Mouse (Mus musculus): Measurements from ENCODE around the gene Krt28. TPM values are rescaled to one million over a fixed set of nuclear protein-coding genes. Genes with fewer than 3 reads are reported as not detected.

Krt28 gene
- polyA plus RNA-seq, 2 experiments from 2014 or later: not detected

- no peak for ATAC-seq
Observed at GRCm38 (mm10) chr11:99364412-99364811, 10.3 kb downstream of the Krt28 start.

GRCm38 (mm10) chr11:99361423-99361822, 13.3 kb downstream of the Krt28 start:
- no peak for ATAC-seq

DNA sequence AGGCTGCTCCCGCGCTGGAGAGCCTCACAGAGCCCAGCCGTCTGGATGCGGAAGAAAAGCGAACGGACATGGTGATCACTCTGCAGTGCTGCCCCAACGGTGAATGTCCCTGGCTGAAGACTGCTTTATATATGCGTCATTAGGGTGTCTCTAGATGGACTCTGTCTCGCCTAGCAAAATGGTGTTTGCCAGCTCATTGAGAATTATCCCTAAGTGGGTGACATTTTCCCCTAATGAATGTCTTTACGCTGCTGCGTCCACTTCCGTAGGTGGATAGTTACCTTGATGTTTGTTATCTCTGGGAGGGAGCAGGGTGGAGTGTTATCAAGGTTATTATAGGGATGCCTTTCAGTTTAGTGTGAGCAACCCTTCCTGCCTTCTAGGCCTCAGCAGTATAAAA, 23.7 kb downstream of the Krt28 start, which contains the start of gene Krt27:
Gene Krt27 (minus strand): TSS at position 101 of the 400 bp plus-strand sequence.
- ATAC-seq: no peak

- ATAC-seq: no peak
Observed at GRCm38 (mm10) chr11:99339299-99339847, 35.3 kb downstream of the Krt28 start.

DNA sequence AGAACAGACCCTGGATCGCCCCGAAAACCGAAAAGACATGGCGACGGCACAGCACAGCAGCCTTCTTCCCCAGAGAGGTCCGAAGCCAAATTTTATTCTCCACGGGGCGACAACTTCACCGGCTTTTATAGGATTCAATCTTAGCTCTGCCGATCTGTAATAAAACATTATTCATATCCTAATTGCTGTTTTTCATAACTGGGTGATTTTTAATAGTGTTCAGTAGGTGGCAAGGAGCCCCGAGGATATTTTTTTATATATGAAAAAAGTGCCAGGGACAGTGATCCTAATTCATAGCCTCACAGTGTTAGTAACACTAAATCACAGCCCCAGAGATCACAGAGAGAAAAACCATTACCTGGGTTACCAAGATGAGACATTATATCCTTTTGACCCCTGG, 36.8 kb downstream of the Krt28 start, which contains the start of gene Krt26:
Gene Krt26 (minus strand): TSS at position 101 of the 400 bp plus-strand sequence.
- ATAC-seq: no peak

DNA sequence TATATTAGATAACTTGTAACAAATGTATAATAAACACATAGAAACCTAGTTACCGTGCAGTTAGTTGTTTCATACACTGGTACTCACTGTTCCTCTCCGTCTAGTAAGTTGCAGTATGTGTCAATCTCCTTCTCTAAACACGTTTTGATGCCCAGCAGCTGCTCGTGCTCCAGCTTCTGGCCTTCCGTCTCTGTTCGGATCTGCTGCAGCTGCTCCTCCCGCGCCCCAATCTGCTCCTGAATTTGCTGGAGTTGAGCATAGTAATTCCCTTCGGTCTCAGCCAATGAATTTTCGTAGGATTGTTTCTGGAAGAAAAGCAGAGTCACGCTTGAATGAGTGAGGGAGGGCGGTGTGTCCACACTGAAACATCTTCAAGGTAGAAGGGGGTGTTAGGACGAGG, 41.3 kb downstream of the Krt28 start:
- ATAC-seq: no peak

DNA sequence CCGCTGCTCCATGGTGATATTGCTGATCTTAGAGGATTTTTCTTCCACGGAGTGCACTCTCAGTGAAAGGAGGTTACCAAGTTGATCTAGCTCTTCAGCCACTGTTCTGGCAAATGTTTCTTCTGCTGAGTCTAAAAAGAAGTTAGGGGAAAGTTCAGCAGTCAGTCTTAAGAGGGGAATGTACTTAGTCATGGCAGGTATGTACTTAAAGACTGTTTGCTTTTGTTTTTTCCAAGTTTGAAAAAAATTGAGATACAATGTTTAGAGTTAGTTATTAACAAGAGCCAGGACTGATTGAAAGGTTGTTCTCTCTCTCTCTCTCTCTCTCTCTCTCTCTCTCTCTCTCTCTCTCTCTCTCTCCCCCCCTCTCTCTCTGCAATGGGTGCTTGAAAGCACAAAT, 45.0 kb downstream of the Krt28 start:
- no peak for ATAC-seq

GRCm38 (mm10) chr11:99322851-99323250, 51.9 kb downstream of the Krt28 start, which contains the start of gene Krt25:
Krt25 (minus strand) TSS chr11:99322951.
- ATAC-seq: no peak

DNA sequence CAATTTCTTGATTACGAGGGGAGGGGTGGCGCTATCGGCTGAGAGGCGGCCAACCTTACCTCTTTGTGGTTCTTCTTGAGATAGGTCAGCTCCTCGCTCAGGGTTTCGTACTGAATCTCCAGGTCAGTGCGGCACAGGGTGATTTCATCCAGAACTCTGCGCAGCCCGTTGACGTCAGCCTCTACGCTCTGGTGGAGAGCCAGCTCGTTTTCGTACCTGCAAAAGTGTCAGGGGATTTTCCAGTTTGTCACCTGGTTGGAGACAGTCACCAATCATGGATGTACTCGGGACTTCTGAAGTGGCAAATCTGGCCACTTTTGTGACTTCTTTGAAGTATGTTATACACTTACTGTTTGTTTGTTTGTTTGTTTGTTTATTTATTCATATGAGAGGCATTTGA, 53.6 kb downstream of the Krt28 start:
- ATAC-seq: no peak

DNA sequence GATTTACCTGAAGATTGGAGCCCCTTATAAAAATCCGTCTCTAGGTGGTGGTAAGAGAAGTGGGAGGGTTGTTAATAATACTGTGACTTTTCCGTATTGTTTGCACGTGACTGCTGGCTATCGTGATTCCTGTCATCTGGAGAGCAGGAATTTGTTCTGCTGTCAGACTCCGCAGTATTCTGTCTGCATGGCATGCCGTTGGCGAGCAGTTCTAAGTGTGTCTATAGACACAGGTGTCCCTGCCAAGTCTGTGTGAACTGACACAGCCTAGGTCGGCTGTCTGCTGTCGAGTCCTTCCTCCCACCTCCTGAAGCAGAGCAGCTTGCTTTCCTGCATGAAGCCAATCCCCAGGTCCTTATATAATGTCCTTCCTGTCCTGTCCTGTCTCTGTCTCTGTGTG, 55.6 kb downstream of the Krt28 start:
- ATAC-seq: no peak

GRCm38 (mm10) chr11:99316543-99316942, 58.2 kb downstream of the Krt28 start:
- no peak for ATAC-seq

Other genes with a start within 250 kb of the Krt28 start
- 100 to 1,000 TPM; 243 to 261 TPM for gene Ccr7, start 219.8 kb downstream of the Krt28 start, polyA plus RNA-seq (2017; shearing (Covaris generic))
- gene Smarce1, start 143.9 kb downstream of the Krt28 start, polyA plus RNA-seq (2017; shearing (Covaris generic)): 100 to 1,000 TPM; 133 to 172 TPM
- 1 to 10 TPM; 1.4 to 1.7 TPM for gene Krt222, start 130.8 kb downstream of the Krt28 start, polyA plus RNA-seq (2017; shearing (Covaris generic))
- not detected for gene Krt24, start 89.6 kb downstream of the Krt28 start, polyA plus RNA-seq (2017; shearing (Covaris generic))
- not detected for gene Krt25, start 52.0 kb downstream of the Krt28 start, polyA plus RNA-seq (2017; shearing (Covaris generic))
- not detected for gene Krt26, start 36.9 kb downstream of the Krt28 start, polyA plus RNA-seq (2017; shearing (Covaris generic))
- under 1 TPM in 1 of 2 experiments, not detected in 1; 0.21 TPM for gene Krt27, start 23.8 kb downstream of the Krt28 start, polyA plus RNA-seq (2017; shearing (Covaris generic))
- gene Krt10, start 14.5 kb upstream of the Krt28 start, polyA plus RNA-seq (2017; shearing (Covaris generic)): 1 to 10 TPM; 3.6 to 4.2 TPM
- not detected for gene Krt12, start 47.4 kb upstream of the Krt28 start, polyA plus RNA-seq (2017; shearing (Covaris generic))
- gene Krt20, start 63.2 kb upstream of the Krt28 start, polyA plus RNA-seq (2017; shearing (Covaris generic)): under 1 TPM in 1 of 2 experiments, not detected in 1; 0.17 TPM
- not detected for gene Krt23, start 118.2 kb upstream of the Krt28 start, polyA plus RNA-seq (2017; shearing (Covaris generic))
- not detected for gene Krt39, start 146.4 kb upstream of the Krt28 start, polyA plus RNA-seq (2017; shearing (Covaris generic))
- gene Krt40, start 168.3 kb upstream of the Krt28 start, polyA plus RNA-seq (2017; shearing (Covaris generic)): not detected
- gene Krtap3-3, start 176.0 kb upstream of the Krt28 start, polyA plus RNA-seq (2017; shearing (Covaris generic)): not detected
- not detected for gene Krtap3-2, start 181.9 kb upstream of the Krt28 start, polyA plus RNA-seq (2017; shearing (Covaris generic))
- gene Gm11939, start 184.6 kb upstream of the Krt28 start, polyA plus RNA-seq (2017; shearing (Covaris generic)): not detected
- not detected for gene Krtap3-1, start 191.7 kb upstream of the Krt28 start, polyA plus RNA-seq (2017; shearing (Covaris generic))
- not detected for gene Krtap1-5, start 206.1 kb upstream of the Krt28 start, polyA plus RNA-seq (2017; shearing (Covaris generic))
- gene Krtap1-4, start 208.8 kb upstream of the Krt28 start, polyA plus RNA-seq (2017; shearing (Covaris generic)): not detected
- not detected for gene Krtap1-3, start 216.4 kb upstream of the Krt28 start, polyA plus RNA-seq (2017; shearing (Covaris generic))
- gene Krtap9-3, start 223.2 kb upstream of the Krt28 start, polyA plus RNA-seq (2017; shearing (Covaris generic)): not detected
- not detected for gene Gm11938, start 228.4 kb upstream of the Krt28 start, polyA plus RNA-seq (2017; shearing (Covaris generic))
- not detected for gene Gm11937, start 235.3 kb upstream of the Krt28 start, polyA plus RNA-seq (2017; shearing (Covaris generic))
- not detected for gene Krtap2-4, start 239.9 kb upstream of the Krt28 start, polyA plus RNA-seq (2017; shearing (Covaris generic))
- not detected for gene Gm11562, start 245.5 kb upstream of the Krt28 start, polyA plus RNA-seq (2017; shearing (Covaris generic))

Data from activated CD4-positive, CD25-positive, alpha-beta regulatory T cell, adult 4 months (primary cell).